Mouse (Mus musculus) liver, embryonic 11.5 days (tissue): ENCODE measurements around the gene Gm21987. TPM values are rescaled to one million over a fixed set of nuclear protein-coding genes. Genes with fewer than 3 reads are reported as not detected.
A peak's percentile ranks its signal among the peaks of the same experiment; 100 is the strongest.

Experiments
- ATAC-seq: fragments of 200-750 bp; cut with Nextera tagmentation; replicated peaks from 2 replicates; pipeline ENCODE4 v1.8.0; 2017; ENCODE audit warnings: moderate number of reproducible peaks, mild to moderate bottlenecking, moderate TSS enrichment, moderate library complexity; ENCODE audit not compliant: low FRiP score
- DNase-seq: peaks from one replicate; pipeline ENCODE4 v3.0.0-alpha.2; 2017; ENCODE audit warnings: low spot score
- H3K27ac ChIP-seq: fragments of 300-500 bp; sonication (generic); 2 replicates; pipeline ENCODE4 v1.5.1; 2014; ENCODE audit warnings: mild to moderate bottlenecking, low read depth, low read length, control low read depth
- H3K27me3 ChIP-seq: fragments of 300-500 bp; sonication (generic); replicated peaks from 2 replicates; pipeline ENCODE4 v1.6.1; 2014; ENCODE audit warnings: low read length, mixed read lengths; ENCODE audit not compliant: control insufficient read depth, insufficient read depth
- H3K36me3 ChIP-seq: fragments of 300-500 bp; sonication (generic); 2 replicates; pipeline ENCODE4 v1.6.1; 2014; ENCODE audit warnings: mild to moderate bottlenecking, low read length, moderate library complexity, mixed read lengths; ENCODE audit not compliant: control insufficient read depth, insufficient read depth
- H3K4me1 ChIP-seq: fragments of 300-500 bp; sonication (generic); replicated peaks from 2 replicates; pipeline ENCODE4 v1.6.1; 2014; ENCODE audit warnings: low read length, mixed read lengths; ENCODE audit not compliant: control insufficient read depth, insufficient read depth
- H3K4me2 ChIP-seq: fragments of 300-500 bp; sonication (generic); 2 replicates; pipeline ENCODE4 v1.6.1; 2014; ENCODE audit warnings: mild to moderate bottlenecking, control low read depth, moderate library complexity
- H3K4me3 ChIP-seq: fragments of 300-500 bp; sonication (generic); 2 replicates; pipeline ENCODE4 v1.5.1; 2014; ENCODE audit warnings: low read depth, low read length, control low read depth
- H3K9ac ChIP-seq: fragments of 300-500 bp; sonication (generic); 2 replicates; pipeline ENCODE4 v1.6.1; 2014; ENCODE audit warnings: low read depth, low read length, control low read depth
- H3K9me3 ChIP-seq: fragments of 300-500 bp; sonication (generic); 2 replicates; pipeline ENCODE4 v1.6.1; 2016; ENCODE audit warnings: low read length, inconsistent platforms, mixed read lengths; ENCODE audit not compliant: control insufficient read depth
- WGBS: fragments of 180-500 bp; shearing (Covaris S2); extraction: QIAGEN DNeasy Blood & Tissue Kit; methylation state at CpG from one replicate; pipeline ENCODE4 v1.1.7; 2014; 5-methylcytosine and 5-hydroxymethylcytosine counted together
- polyA plus RNA-seq: library from polyadenylated mRNA; unstranded; fragments of >200 nt; fragmentation: Nextera tagmentation; extraction: Ambion mirVana; gene quantifications from 2 replicates; pipeline ENCODE4 v1.2.1, GENCODE M21; 2014

Gene Gm21987
- not detected in 2 replicates for polyA plus RNA-seq

DNA sequence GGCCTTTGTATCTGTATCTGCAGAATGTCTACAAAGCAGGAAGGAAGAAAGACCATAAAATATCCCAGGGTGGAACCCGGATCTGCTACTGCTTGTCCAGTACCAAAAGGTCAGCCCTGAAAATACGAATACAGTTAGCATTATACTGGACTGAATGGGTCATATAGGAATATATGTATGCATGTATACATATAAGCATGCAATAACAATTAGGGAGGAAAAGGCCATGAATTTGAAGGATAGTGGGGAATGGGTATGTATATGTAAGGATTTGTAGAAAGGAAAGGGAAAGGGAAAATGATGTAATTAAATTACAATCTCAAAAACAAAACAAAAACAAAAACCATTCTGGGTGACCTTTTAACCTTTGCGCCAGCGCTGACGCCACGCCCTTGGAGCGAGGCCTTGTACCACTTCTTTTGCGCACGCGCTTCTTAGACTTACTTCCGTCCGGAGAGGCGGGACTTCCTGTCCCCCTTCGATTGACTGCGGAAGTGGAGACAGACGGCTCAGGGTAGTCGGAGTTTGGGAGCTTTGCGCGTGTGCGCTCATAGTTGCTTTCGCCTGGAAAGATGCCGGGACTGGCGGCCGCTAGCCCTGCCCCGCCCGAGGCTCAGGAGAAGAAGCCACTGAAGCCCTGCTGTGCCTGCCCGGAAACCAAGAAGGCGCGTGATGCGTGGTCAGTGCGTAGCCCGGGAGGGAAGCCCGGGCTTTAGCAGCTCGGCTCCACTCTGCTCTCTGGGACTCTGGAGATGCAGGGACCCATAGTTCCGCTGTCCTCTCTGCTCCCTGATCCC, at the start of gene Gm21987, which contains the start of gene Cox17:
Gm21987 (plus strand) TSS at position 512 of the 797 bp plus-strand sequence.
Cox17 (plus strand) TSS at position 463 of the 797 bp plus-strand sequence.
- Histone ChIP-seq H3K4me1 (peaks cover 29% of the 10 kb centered on the region), H3K4me3 (peak within 1 kb of the TSS; percentile 97), H3K27me3 (no peaks in the 10 kb centered on the region), H3K9me3 (no peaks in the 10 kb centered on the region), H3K36me3 (peaks cover 16% of the 10 kb centered on the region), H3K27ac (peak within 1 kb of the TSS; percentile 94), H3K9ac (peak within 1 kb of the TSS; percentile 95), H3K4me2 (peak within 1 kb of the TSS; percentile 86)
- DNase-seq = peak; percentile 85
- WGBS = 2% methylated on average over 35 of the region's 35 CpGs
- peak; percentile 92 for ATAC-seq

DNA sequence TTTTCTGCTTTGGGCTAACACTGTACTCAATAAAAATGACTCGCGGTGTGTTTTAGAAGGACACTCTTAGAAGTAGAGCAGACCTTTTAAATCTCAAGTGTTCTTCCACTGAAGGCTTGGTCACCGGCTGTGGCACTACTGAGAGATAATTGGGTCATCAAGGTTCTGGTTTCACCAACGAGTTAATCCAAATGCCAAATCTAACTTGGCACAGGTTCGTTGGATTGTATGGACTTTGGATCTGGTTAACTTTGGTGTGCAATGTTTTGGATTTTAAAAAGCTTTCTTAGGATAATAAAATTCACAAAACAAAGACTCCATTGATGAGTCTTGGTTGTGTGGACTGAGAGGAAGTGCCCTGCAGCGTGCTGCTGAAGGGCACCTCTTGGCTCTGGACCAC, 48.4 kb upstream of the Gm21987 start:
- WGBS = 82% methylated on average over 6 of the region's 6 CpGs
- no peaks in the 10 kb centered on the region; the same call in 1 of the 2 replicates for H3K4me1 ChIP-seq
- H3K4me3 ChIP-seq = no peak overlapping the region
- no peak for ATAC-seq
- no peaks in the 10 kb centered on the region for H3K9me3 ChIP-seq
- DNase-seq = no peak
- H3K27me3 ChIP-seq = no peaks in the 10 kb centered on the region
- no peak overlapping the region for H3K4me2 ChIP-seq
- H3K9ac ChIP-seq = no peak overlapping the region
- no peaks in the 10 kb centered on the region for H3K36me3 ChIP-seq
- H3K27ac ChIP-seq = no peak overlapping the region

DNA sequence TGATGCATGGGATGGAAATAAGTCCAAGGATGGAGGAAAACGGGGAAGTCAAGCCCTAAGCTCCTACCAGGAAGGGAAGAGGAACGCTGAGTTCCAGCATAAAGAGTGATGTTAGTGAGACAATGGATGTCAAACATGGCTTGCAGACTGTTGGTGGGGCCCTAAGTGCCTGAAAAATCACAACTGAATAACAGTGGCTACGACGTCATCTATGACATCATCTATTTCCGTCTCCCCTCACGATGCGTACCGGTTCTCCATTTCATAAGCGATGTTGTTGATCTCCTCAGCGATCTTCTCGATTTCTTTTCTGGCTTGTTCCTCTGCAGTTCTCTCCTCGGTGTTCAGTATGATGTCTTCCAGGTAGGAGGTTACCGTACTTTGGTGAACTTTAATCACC, 44.5 kb upstream of the Gm21987 start:
- Histone ChIP-seq H3K4me1 (no peaks in the 10 kb centered on the region), H3K36me3 (no peaks in the 10 kb centered on the region), H3K4me3 (no peak overlapping the region), H3K27ac (no peak overlapping the region), H3K9ac (no peak overlapping the region), H3K27me3 (no peaks in the 10 kb centered on the region), H3K4me2 (no peak overlapping the region), H3K9me3 (no peaks in the 10 kb centered on the region)
- ATAC-seq = no peak
- DNase-seq = no peak
- WGBS = 82% methylated on average over 13 of the region's 13 CpGs

DNA sequence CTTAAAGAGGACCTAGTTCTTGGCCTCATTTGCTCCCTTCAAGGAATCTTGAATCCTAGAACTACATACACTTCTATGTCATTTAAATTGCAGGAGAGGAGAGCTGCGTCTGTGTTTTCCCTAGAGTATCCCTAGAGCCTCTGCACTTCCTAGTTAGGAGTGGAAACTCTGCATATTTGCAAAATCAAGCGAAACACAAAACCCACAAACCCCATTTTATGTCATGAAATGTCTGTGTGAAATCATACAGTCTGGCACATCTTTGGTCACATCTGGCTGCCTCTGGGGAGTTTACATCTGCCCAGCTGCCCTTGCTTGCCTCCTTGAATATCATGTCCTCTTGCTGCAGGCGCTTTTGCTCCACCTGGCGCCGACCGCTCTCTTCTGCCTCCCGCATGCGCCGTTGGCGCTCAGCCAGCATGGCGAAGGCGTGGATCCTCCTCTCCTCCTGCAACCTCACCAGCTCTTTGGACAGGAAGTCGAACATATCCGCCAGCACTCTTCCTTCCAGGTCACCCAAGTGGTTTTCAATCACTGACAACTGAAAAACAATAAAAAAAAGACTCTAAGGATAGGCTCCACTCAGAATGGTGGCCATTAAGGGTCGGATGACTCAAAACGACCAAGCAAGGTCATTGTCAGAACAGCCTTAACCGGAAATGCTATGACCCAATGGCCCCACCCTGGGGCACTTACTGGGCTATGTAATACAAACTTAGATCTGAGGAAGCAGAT, 42.2 kb upstream of the Gm21987 start:
- Histone ChIP-seq H3K4me1 (no peaks in the 10 kb centered on the region), H3K4me2 (no peak overlapping the region), H3K36me3 (no peaks in the 10 kb centered on the region), H3K4me3 (no peak overlapping the region), H3K9ac (no peak overlapping the region), H3K27ac (no peak overlapping the region), H3K9me3 (no peaks in the 10 kb centered on the region), H3K27me3 (no peaks in the 10 kb centered on the region)
- ATAC-seq (no peak), DNase-seq (no peak)
- 71% methylated on average over 17 of the region's 17 CpGs for WGBS

DNA sequence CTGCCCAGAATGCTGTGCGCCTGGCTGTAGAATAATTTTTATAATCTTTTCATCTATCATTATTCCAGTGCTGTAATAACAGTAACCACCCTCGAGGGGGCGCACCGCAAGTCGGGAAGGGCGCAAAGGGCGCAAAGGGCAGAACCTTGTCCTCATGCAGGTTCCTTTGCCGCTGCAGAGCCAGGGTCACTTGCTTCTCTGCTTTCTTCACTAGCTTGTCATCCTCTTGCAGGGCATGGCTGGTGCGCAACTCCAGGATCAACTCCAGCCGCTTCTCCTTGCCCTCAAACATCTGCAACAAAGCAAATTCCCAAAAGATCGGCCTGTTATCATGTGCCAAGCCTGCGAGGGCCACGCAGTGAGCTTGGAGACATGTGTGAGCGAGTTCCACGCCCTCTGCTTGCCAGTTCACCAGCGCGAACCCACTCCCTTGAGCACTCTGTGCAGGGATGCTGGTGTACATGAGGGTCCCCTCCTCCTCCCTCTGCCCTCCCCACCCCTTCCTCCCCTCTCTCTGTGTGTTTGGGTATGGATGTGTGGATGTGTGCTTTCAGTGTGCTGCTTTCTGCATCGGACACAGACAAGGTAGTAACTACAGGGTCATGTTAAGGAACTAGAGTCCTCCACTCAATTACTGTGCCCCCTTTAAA, 40.1 kb upstream of the Gm21987 start:
- no peak overlapping the region for H3K9ac ChIP-seq
- H3K4me3 ChIP-seq = no peak overlapping the region
- H3K4me2 ChIP-seq = no peak overlapping the region
- no peaks in the 10 kb centered on the region for H3K9me3 ChIP-seq
- ATAC-seq = no peak
- H3K27ac ChIP-seq = no peak overlapping the region
- H3K4me1 ChIP-seq = no peaks in the 10 kb centered on the region
- no peaks in the 10 kb centered on the region for H3K27me3 ChIP-seq
- no peaks in the 10 kb centered on the region for H3K36me3 ChIP-seq
- 49% methylated on average over 18 of the region's 18 CpGs for WGBS
- no peak for DNase-seq

DNA sequence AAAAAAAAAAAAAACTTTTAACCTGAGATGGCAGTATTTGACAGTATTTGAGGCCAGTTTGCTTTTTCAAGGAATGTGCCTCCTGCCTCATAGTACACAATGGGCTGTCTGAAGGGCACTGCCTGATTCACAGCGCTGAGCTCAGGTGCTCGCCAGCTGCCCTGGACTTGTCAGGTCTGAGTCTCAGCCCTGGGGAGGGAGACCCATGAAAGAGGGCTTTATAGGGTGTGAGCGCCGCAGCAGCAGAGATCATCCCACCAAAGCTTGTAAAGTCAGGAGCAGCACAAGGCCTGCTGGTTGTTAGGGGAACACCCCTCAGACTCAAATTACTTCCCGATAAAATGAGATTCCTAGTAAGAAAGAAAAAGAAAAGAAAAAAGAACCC, 39.6 kb upstream of the Gm21987 start:
- Histone ChIP-seq H3K27me3 (no peaks in the 10 kb centered on the region), H3K4me2 (no peak overlapping the region), H3K36me3 (no peaks in the 10 kb centered on the region), H3K27ac (no peak overlapping the region), H3K9me3 (no peaks in the 10 kb centered on the region), H3K4me1 (no peaks in the 10 kb centered on the region), H3K4me3 (no peak overlapping the region), H3K9ac (no peak overlapping the region)
- WGBS = 69% methylated on average over 5 of the region's 5 CpGs
- DNase-seq = no peak
- no peak for ATAC-seq

DNA sequence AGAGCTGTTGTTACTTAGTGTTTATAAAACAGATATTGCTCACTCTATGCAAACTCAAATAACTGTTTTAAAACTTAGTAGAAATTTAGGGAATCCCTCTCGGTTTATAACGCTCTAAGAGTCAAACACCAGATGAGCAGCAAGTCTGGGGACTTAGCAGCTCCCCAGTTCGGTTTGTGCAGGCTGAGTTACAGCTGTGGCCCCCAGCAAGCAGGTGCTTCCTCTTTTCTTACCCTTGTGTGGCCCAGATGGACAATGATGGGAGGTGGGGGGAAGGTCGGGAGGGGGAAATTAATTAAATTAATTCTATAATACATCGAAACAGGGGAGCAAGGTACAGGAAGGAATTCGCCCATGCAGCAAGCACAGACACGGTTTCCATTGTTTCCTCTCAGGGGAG, 39.2 kb upstream of the Gm21987 start:
- H3K27ac ChIP-seq = no peak overlapping the region
- no peaks in the 10 kb centered on the region for H3K36me3 ChIP-seq
- DNase-seq (no peak), ATAC-seq (no peak)
- no peak overlapping the region for H3K4me3 ChIP-seq
- no peaks in the 10 kb centered on the region for H3K4me1 ChIP-seq
- no peaks in the 10 kb centered on the region for H3K9me3 ChIP-seq
- H3K4me2 ChIP-seq = no peak overlapping the region
- H3K9ac ChIP-seq = no peak overlapping the region
- 60% methylated on average over 7 of the region's 7 CpGs for WGBS
- no peaks in the 10 kb centered on the region for H3K27me3 ChIP-seq

DNA sequence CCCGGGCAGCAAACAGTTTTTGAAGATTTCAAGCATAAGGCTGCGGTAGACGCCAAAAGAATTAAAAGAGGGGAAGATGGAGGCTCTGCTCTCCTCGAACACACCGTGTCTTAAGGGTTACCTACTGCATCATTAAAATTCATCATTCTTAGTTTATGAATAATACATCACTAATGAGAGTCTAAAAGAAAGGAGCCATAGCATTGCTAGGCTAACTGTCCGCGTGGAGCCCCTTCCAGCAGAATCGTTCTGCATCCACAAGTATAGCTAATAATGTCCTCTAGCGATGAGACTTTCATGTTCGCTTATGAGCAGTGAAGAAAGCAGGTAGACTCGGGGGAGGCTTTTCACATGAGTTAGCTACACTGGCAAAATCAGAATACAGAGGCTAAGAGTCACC, 38.6 kb upstream of the Gm21987 start:
- DNase-seq (no peak), ATAC-seq (no peak)
- Histone ChIP-seq H3K36me3 (no peaks in the 10 kb centered on the region), H3K4me2 (no peak overlapping the region), H3K4me1 (no peaks in the 10 kb centered on the region), H3K27me3 (no peaks in the 10 kb centered on the region), H3K27ac (no peak overlapping the region), H3K9me3 (no peaks in the 10 kb centered on the region), H3K9ac (no peak overlapping the region), H3K4me3 (no peak overlapping the region)
- WGBS = 86% methylated on average over 11 of the region's 11 CpGs
